Mouse (Mus musculus) splenic B cell, adult 2 months (primary cell): ENCODE data around the gene Pigyl.

ENCODE experiments used
- DNase-seq: peaks from one replicate; pipeline ENCODE4 v3.0.0-alpha.2; 2011; ENCODE audit warnings: low read depth, low spot score
- H3K27me3 ChIP-seq: 2 replicates; pipeline ENCODE4 v1.6.1; 2012; ENCODE audit warnings: mild to moderate bottlenecking, low read length, moderate library complexity, mixed read lengths; ENCODE audit not compliant: control insufficient read depth, poor library complexity, insufficient read depth, severe bottlenecking
- H3K36me3 ChIP-seq: 2 replicates; pipeline ENCODE4 v1.6.1; 2012; ENCODE audit warnings: mild to moderate bottlenecking, low read length, moderate library complexity, mixed read lengths; ENCODE audit not compliant: control insufficient read depth, poor library complexity, insufficient read depth, severe bottlenecking

Pigyl gene

GRCm38 (mm10) chr9:22156497-22157245 lies at the start of gene Pigyl:
Gene Pigyl (plus strand): TSS chr9:22156846.
- DNase-seq = peak; percentile 99
- Histone ChIP-seq H3K36me3 (no peaks in the 10 kb centered on the region), H3K27me3 (no peaks in the 10 kb centered on the region)

DNA sequence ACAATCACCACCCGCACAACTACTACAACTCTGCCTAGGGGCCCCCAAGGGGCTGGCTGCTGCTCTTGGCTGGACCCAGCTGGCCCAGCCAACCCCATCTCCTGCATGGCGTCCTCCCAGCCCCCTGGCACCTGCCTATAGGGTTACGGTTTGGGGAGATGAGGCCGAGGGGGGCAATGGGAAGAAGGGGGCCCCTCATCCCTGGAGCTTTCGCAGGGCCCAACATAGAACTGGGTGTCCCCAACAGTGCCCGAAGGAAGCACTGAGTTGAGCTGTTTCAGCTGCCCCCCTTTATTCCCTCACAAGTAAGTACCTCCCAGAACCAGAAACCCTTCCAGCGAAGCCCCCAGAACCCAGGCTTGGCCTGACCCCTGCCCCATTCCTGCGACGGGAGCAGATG lies 48.5 kb upstream of the Pigyl start:
- H3K27me3 ChIP-seq = no peaks in the 10 kb centered on the region

GRCm38 (mm10) chr9:22115635-22116034 lies 41.0 kb upstream of the Pigyl start:
- H3K27me3 ChIP-seq = no peaks in the 10 kb centered on the region

More for the DNA sequence above, 48.5 kb upstream of the Pigyl start:
- H3K36me3 ChIP-seq = peaks cover 5% of the 10 kb centered on the region
- no peak for DNase-seq

GRCm38 (mm10) chr9:22116086-22116485 lies 40.6 kb upstream of the Pigyl start:
- DNase-seq = no peak

More at GRCm38 (mm10) chr9:22115635-22116034, 41.0 kb upstream of the Pigyl start:
- DNase-seq = no peak
- H3K36me3 ChIP-seq = peaks cover 10% of the 10 kb centered on the region

DNA sequence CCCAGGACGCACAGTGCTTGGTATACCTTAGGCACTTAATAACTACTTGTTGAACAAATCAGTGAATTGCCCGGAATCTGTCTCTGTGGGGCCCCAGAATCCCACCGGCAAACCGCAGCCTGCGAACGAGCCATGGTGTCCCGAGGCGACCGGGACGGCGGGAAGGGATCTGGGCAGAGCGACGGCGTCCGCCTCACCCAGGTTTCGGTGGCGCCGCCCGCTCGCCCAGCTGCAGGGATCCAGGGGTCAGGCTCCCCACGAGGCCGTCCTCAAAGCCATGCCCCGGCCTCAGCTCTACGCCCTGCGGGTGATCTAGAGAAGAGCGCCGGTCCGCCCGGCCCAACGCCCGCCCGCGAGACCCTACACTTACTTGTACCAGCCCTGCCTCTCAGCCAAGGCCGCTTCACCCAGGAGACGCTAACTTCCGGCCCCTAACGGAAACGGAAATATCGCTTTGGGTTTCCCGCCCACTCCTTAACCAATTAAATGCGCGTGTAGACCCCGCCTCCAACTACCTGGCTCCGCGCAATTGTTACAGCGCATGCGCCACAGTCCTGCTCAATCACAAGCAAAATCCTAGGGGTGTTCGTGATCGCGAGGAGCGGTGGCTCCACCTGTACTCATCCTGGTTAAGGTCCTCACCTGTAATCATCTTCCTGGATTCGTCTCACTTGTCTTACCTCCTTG lies 39.8 kb upstream of the Pigyl start, which contains the start of gene Elof1:
Gene Elof1 (minus strand): TSS at position 433 of the 687 bp plus-strand sequence.
- peak; percentile 97 for DNase-seq
- Histone ChIP-seq H3K36me3 (peaks cover 10% of the 10 kb centered on the region), H3K27me3 (no peaks in the 10 kb centered on the region)

More at GRCm38 (mm10) chr9:22116086-22116485, 40.6 kb upstream of the Pigyl start:
- Histone ChIP-seq H3K36me3 (peaks cover 10% of the 10 kb centered on the region), H3K27me3 (no peaks in the 10 kb centered on the region)

DNA sequence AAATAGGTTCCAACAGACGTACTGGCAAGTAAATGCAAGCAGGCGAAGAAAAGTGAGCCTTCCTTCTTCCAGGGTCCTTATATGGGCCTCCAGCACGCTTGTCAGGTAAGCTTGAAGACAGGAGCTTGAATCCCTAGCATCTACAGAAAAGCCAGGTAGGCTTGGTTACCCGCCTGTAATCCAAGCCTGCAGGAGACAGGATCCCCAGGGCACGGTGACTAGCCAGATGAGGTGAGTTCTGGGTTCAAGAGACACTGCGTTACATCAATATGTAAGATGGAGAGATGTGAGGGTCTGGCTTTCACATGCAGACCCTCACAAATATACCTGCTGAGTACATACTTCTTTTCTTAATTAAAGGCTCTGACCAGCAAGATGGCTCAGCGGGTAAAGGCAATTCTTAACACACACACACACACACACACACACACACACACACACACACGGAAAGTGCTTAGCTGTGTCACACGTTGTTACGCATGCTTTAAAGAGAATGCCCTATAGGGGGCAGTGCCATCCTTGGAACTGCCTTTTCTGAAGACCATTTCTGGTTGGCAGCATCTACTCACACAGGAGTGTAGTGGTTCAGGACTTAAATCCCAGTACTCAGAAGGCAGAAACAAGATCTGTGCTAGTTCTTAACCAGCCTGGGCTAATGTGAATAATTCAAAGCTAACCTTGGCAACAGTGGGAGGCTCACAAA lies 38.7 kb upstream of the Pigyl start:
- H3K36me3 ChIP-seq = peaks cover 7% of the 10 kb centered on the region
- DNase-seq = peak; percentile 96
- H3K27me3 ChIP-seq = no peaks in the 10 kb centered on the region

DNA sequence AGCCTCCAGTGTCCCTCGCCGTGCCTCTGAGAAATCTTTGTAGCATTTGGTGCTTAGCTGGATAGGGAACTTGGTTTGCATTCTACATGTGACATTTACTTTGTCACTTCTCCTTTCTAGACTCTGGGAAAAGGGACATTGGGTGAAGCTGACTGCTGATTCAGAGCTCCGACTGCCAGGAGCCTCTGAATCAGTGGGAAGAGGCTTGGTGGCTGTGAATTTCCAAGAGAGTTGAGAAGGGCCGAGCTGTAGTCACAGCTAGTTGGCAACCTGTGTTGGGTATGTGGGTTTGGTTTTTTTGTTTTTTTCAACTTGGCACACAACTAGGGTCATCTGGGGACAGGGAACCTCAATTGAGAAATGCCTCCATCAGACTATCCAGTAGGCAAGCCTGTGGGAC lies 37.1 kb upstream of the Pigyl start:
- H3K36me3 ChIP-seq = no peaks in the 10 kb centered on the region
- H3K27me3 ChIP-seq = no peaks in the 10 kb centered on the region
- no peak for DNase-seq

DNA sequence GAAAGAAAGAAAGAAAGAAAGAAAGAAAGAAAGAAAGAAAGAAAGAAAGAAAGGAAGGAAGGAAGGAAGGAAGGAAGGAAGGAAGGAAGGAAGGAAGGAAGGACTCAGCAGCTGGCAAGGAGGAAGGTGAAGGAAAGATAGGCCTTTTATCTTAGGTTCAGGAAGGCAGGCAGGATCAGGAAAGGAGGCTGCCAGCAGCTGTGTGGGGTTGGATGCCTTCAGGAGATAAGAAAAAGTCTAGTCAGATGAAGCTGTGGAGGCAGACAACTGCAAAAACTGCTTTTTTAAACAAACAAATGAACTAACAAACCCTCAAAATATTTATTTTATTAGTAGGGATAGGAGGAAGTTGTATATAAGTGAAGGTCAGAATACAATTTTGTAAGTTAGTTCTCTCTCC lies 35.1 kb upstream of the Pigyl start:
- H3K36me3 ChIP-seq = no peaks in the 10 kb centered on the region
- H3K27me3 ChIP-seq = no peaks in the 10 kb centered on the region
- DNase-seq = no peak

GRCm38 (mm10) chr9:22122005-22122404 lies 34.6 kb upstream of the Pigyl start:
- peak; percentile 80 for DNase-seq
- no peaks in the 10 kb centered on the region for H3K27me3 ChIP-seq
- H3K36me3 ChIP-seq = no peaks in the 10 kb centered on the region

GRCm38 (mm10) chr9:22123069-22123609 lies 33.5 kb upstream of the Pigyl start:
- Histone ChIP-seq H3K27me3 (no peaks in the 10 kb centered on the region), H3K36me3 (peaks cover 1% of the 10 kb centered on the region; the same call in 1 of the 2 replicates)
- peak; percentile 83 for DNase-seq

DNA sequence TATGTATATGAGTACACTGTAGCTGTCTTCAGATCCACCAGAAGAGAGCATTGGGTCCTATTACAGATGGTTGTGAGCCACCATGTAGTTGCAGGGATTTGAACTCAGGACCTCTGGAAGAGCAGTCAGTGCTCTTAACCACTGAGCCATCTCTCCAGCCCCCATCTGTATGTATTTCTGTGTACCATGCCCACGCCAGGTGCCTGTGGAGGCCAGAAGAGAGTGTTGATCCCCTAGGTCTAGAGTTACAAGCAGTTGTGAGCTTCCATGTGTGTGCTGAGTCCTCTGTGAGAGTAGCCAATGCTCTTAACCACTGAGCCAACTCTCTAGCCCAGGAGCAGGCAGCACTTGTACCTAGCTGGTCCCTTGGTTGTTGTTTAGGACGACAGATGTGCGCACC lies 32.5 kb upstream of the Pigyl start:
- no peak for DNase-seq
- Histone ChIP-seq H3K27me3 (no peaks in the 10 kb centered on the region), H3K36me3 (peaks cover 3% of the 10 kb centered on the region; the same call in 1 of the 2 replicates)

DNA sequence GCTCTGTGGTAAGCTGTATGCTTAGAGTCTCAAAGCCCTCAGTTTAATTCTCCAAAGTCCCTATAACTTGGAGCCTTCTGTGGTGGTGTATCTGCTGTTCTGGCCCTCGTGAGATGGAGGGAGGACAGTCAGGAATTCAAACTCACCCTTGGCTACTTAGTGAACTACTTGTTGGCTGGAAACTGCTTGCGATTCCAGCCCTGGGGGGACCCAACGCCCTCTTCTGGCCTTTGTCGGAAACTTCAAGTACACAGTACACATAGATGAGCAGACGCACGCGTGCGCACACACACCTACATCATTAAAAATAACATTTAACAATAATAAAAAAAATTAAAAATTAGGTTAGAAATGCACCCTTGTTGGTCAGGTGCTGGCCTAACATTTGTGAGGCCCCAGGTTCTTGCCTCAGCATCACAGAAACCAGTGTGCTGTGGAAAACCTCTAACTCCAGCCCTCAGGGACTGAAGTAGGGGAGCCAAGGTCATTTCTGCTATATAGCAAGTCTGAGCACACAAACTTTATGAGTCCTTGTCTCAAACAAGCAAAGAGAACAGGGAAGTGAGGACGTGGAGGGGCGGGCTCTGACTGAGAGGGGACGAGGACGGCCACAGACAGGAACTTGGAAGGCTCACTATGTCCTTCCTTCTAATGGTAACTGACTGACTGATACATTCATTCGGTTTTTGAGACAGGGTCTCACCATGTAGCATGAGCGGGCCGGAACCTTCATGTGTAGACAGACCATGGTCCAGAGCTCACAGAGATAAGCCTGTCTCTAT lies 31.2 kb upstream of the Pigyl start:
- peaks cover 3% of the 10 kb centered on the region; the same call in 1 of the 2 replicates for H3K36me3 ChIP-seq
- H3K27me3 ChIP-seq = no peaks in the 10 kb centered on the region
- DNase-seq = peak; percentile 48

DNA sequence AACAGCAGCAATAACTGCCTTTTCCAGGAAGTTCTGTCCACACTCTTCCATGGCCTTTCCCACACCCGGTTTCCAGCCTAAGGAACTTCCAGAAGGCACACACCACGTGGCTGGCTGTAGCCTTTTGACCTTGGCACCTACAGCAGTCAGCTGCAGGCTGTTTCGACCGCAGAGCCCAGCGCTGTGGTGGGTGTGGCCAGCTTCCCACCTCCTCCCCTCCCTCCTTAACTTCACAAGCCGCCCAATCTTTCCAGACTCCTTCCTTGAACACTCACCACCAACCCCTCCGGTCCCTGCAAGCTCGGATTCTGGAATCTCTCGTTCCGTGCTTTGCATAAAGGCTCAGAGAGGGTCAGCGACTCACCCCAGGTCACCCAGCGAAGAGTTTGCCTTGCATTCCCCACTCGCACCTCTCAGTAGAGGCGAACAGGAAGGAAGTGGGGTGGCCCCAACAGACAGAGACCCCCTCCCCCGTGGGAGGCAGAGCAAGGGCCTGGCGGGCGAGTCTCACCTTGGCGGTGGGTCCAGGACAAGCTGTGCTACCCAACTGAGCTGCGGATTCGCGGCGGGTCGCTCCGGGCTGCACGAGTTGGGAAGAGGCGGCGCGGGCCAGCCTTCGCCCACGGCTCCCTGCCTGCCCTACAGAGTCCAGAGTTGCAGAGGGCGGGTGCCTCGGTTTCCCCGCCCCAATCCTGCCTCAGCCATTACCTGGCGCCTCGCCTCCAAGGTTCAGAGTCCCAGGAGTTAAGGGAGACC lies 25.2 kb upstream of the Pigyl start:
- Histone ChIP-seq H3K36me3 (peaks cover 3% of the 10 kb centered on the region; the same call in 1 of the 2 replicates), H3K27me3 (no peaks in the 10 kb centered on the region)
- peak; percentile 40 for DNase-seq
